ENCODE assay signal across 11 mouse cellular contexts in genomic region chr13:94038052-94038340, GRCm38 (mm10). TPM values are rescaled to one million over a fixed set of nuclear protein-coding genes. Genes with fewer than 3 reads are reported as not detected.
DNase-seq lines count a peak whose midpoint lies in the region; ATAC-seq and TF ChIP-seq lines count a peak whose summit lies in the region.
"Had no signal": no experiment of that assay in that cellular context is flagged by ENCODE, and none has a peak within 500 bp of the region (broad histone marks: within the 10 kb centered on the region; RNA-seq: fewer than 3 reads in every experiment).

No protein-coding gene starts in this region.

- H3K4me3 ChIP-seq in forebrain, embryonic 10.5 days, result no peak overlapping the region
- no peak overlapping the region for H3K4me3 ChIP-seq in forebrain, embryonic 11.5 days (ENCODE audit: low read depth, low read length)
- no peak overlapping the region for H3K4me3 ChIP-seq in heart, postnatal 0 days (ENCODE audit: low read depth, low read length)
- H3K4me3 ChIP-seq in lung, embryonic 14.5 days (ENCODE audit: low read depth, low read length), result no peak overlapping the region
- no peak overlapping the region for H3K4me3 ChIP-seq in forebrain, embryonic 14.5 days (ENCODE audit: low read depth, low read length)
- H3K4me3 ChIP-seq: erythroblast, embryonic 14.5 days; myocyte had no signal

- no peak overlapping the region for H3K9ac ChIP-seq in forebrain, embryonic 11.5 days (ENCODE audit: low read length)
- no peak overlapping the region for H3K9ac ChIP-seq in heart, postnatal 0 days (replicated peaks; ENCODE audit: low read depth, low read length)
- no peak overlapping the region for H3K9ac ChIP-seq in lung, embryonic 14.5 days
- no peak overlapping the region; the same call in 1 of the 2 replicates for H3K9ac ChIP-seq in forebrain, embryonic 14.5 days (ENCODE audit: low read length)

- 0 out of 2 replicates have a peak, but pooled peaks have one; percentile 24 for TF ChIP-seq EP300 in heart, postnatal 0 days (IDR thresholded peaks at IDR 0.05; ENCODE audit: low read depth)

- H3K27me3 ChIP-seq in forebrain, embryonic 10.5 days (ENCODE audit: poor library complexity, severe bottlenecking), result no peaks in the 10 kb centered on the region
- H3K27me3 ChIP-seq in forebrain, embryonic 11.5 days (ENCODE audit: control insufficient read depth, insufficient read depth, low read length), result no peaks in the 10 kb centered on the region
- H3K27me3 ChIP-seq in heart, postnatal 0 days (ENCODE audit: control insufficient read depth, insufficient read depth, low read length), result no peaks in the 10 kb centered on the region
- no peaks in the 10 kb centered on the region for H3K27me3 ChIP-seq in lung, embryonic 14.5 days (ENCODE audit: insufficient read depth, low read length)
- no peaks in the 10 kb centered on the region for H3K27me3 ChIP-seq in forebrain, embryonic 14.5 days (replicated peaks; ENCODE audit: control insufficient read depth, insufficient read depth, low read length)

- TF ChIP-seq CTCF in heart, postnatal 0 days (IDR thresholded peaks at IDR 0.05; ENCODE audit: low read depth), result no peak
- TF ChIP-seq CTCF in lung, embryonic 14.5 days (IDR thresholded peaks at IDR 0.05; ENCODE audit: low read depth), result no peak

- WGBS in forebrain, embryonic 10.5 days, result 66% methylated on average over 2 of the region's 2 CpGs
- 40% methylated on average over 2 of the region's 2 CpGs for WGBS in forebrain, embryonic 11.5 days
- 14% methylated on average over 2 of the region's 2 CpGs for WGBS in heart, postnatal 0 days
- WGBS in lung, embryonic 14.5 days, result 6% methylated on average over 2 of the region's 2 CpGs
- WGBS in forebrain, embryonic 14.5 days, result 28% methylated on average over 2 of the region's 2 CpGs

- no peaks in the 10 kb centered on the region for H3K9me3 ChIP-seq in forebrain, embryonic 10.5 days
- H3K9me3 ChIP-seq in forebrain, embryonic 11.5 days (ENCODE audit: control insufficient read depth, low read length), result no peaks in the 10 kb centered on the region
- no peaks in the 10 kb centered on the region for H3K9me3 ChIP-seq in heart, postnatal 0 days (replicated peaks; ENCODE audit: control insufficient read depth, low read length)
- H3K9me3 ChIP-seq in lung, embryonic 14.5 days (ENCODE audit: low read depth, low read length), result no peaks in the 10 kb centered on the region
- H3K9me3 ChIP-seq in forebrain, embryonic 14.5 days (replicated peaks; ENCODE audit: control insufficient read depth, low read length), result no peaks in the 10 kb centered on the region

- no peak overlapping the region for H3K4me2 ChIP-seq in forebrain, embryonic 11.5 days (ENCODE audit: low read depth, low read length, severe bottlenecking)
- H3K4me2 ChIP-seq in heart, postnatal 0 days (ENCODE audit: low read depth, low read length), result no peak overlapping the region
- no peak overlapping the region for H3K4me2 ChIP-seq in lung, embryonic 14.5 days
- H3K4me2 ChIP-seq in forebrain, embryonic 14.5 days (ENCODE audit: low read length), result 0 out of 2 replicates have a peak overlapping the region, but pooled peaks have one; percentile 2

- H3K27ac ChIP-seq in forebrain, embryonic 10.5 days, result 0 out of 2 replicates have a peak overlapping the region, but pooled peaks have one; percentile 12
- no peak overlapping the region for H3K27ac ChIP-seq in forebrain, embryonic 11.5 days (ENCODE audit: low read depth, low read length)
- peak overlapping the region; percentile 78 for H3K27ac ChIP-seq in heart, postnatal 0 days (ENCODE audit: low read depth)
- peak overlapping the region; percentile 78 for H3K27ac ChIP-seq in lung, embryonic 14.5 days (ENCODE audit: low read depth)
- no peak overlapping the region for H3K27ac ChIP-seq in forebrain, embryonic 14.5 days (ENCODE audit: low read depth, low read length)

- H3K36me3 ChIP-seq in forebrain, embryonic 10.5 days (replicated peaks), result no peaks in the 10 kb centered on the region
- no peaks in the 10 kb centered on the region for H3K36me3 ChIP-seq in forebrain, embryonic 11.5 days (ENCODE audit: control insufficient read depth, insufficient read depth, low read length)
- no peaks in the 10 kb centered on the region for H3K36me3 ChIP-seq in heart, postnatal 0 days (replicated peaks; ENCODE audit: control insufficient read depth, insufficient read depth, low read length)
- no peaks in the 10 kb centered on the region for H3K36me3 ChIP-seq in lung, embryonic 14.5 days (ENCODE audit: insufficient read depth)
- H3K36me3 ChIP-seq in forebrain, embryonic 14.5 days (ENCODE audit: control insufficient read depth, insufficient read depth, low read length), result no peaks in the 10 kb centered on the region

- peaks cover 15% of the 10 kb centered on the region for H3K4me1 ChIP-seq in forebrain, embryonic 10.5 days
- no peaks in the 10 kb centered on the region for H3K4me1 ChIP-seq in forebrain, embryonic 11.5 days (replicated peaks; ENCODE audit: control insufficient read depth, insufficient read depth, low read length)
- H3K4me1 ChIP-seq in heart, postnatal 0 days (ENCODE audit: control insufficient read depth, insufficient read depth), result 0 out of 2 replicates have a peak, but pooled peaks cover 6% of the 10 kb centered on the region
- H3K4me1 ChIP-seq in lung, embryonic 14.5 days (ENCODE audit: insufficient read depth), result 0 out of 2 replicates have a peak, but pooled peaks cover 3% of the 10 kb centered on the region
- peaks cover 11% of the 10 kb centered on the region for H3K4me1 ChIP-seq in forebrain, embryonic 14.5 days (ENCODE audit: control insufficient read depth, insufficient read depth, low read length)

- DNase-seq in forebrain, embryonic 10.5 days (ENCODE audit: extremely low spot score, low spot score), result no peak
- DNase-seq in forebrain, embryonic 11.5 days (ENCODE audit: low spot score), result no peak
- DNase-seq in heart, postnatal 0 days (ENCODE audit: low spot score), result no peak
- no peak for DNase-seq in heart, adult 8-10 months (ENCODE audit: low spot score)
- peak; percentile 68 for DNase-seq in lung, embryonic 14.5 days
- no peak for DNase-seq in lung, postnatal 36 days
- DNase-seq in forebrain, embryonic 14.5 days (ENCODE audit: low spot score), result no peak
- no peak for DNase-seq in right cerebral cortex, postnatal 4 days
- DNase-seq: cerebellum, postnatal 36 days had no signal

- ATAC-seq in forebrain, embryonic 11.5 days (replicated peaks; ENCODE audit: low FRiP score), result no peak
- ATAC-seq in heart, postnatal 0 days (ENCODE audit: insufficient read depth, low read depth), result no peak; the same call in 1 of the 2 replicates
- ATAC-seq in lung, embryonic 14.5 days (ENCODE audit: insufficient read depth), result peak; percentile 45; the same call in 1 of the 2 replicates
- ATAC-seq in forebrain, embryonic 14.5 days, result no peak

RNA-seq across cellular contexts. Expression of gene Lhfpl2, which starts 19.6 kb away (rescaled TPM):
- 21.0 and 22.0 TPM in 2 replicates for polyA plus RNA-seq in forebrain, embryonic 10.5 days (2016; fragmentation: Nextera tagmentation; extraction: Ambion mirVana)
- polyA plus RNA-seq in forebrain, embryonic 11.5 days (2014; fragmentation: Nextera tagmentation; extraction: Ambion mirVana), result 24.2 and 24.7 TPM in 2 replicates
- 20.9 and 22.5 TPM in 2 replicates for total RNA-seq in heart, postnatal 0 days (2014; rRNA removed; ENCODE audit: low replicate concordance)
- polyA plus RNA-seq in heart, postnatal 0 days (2015; fragmentation: Nextera tagmentation; extraction: Ambion mirVana), result 10.8 and 11.8 TPM in 2 replicates
- 1 to 10 TPM; 1.9 to 4.1 (median 2.9) TPM for total RNA-seq in heart, adult 8-10 months (2022)
- polyA plus RNA-seq in lung, embryonic 14.5 days (2014; fragmentation: Nextera tagmentation; extraction: Ambion mirVana), result 61.2 and 64.5 TPM in 2 replicates
- polyA plus RNA-seq in forebrain, embryonic 14.5 days (2014; fragmentation: Nextera tagmentation; extraction: Ambion mirVana), result 9.7 and 13.4 TPM in 2 replicates
- polyA plus RNA-seq: erythroblast, embryonic 14.5 days had no signal

Comparison
In these comparisons a context has a peak if more than half of its experiments do, and no peak if none do; other contexts are left out.
1. H3K27ac ChIP-seq: peak in forebrain, embryonic 10.5 days (single experiment), heart, postnatal 0 days (single experiment) and lung, embryonic 14.5 days (single experiment); none in forebrain, embryonic 11.5 days (single experiment) and forebrain, embryonic 14.5 days (single experiment).